Mouse (Mus musculus) heart, adult 2 months (tissue): ENCODE results near the gene Edc4. TPM values are rescaled to one million over a fixed set of nuclear protein-coding genes. Genes with fewer than 3 reads are reported as not detected.

Experiments
- DNase-seq, 2 experiments: peaks; one replicate each; pipeline ENCODE4 v3.0.0; 2021
- H3K27ac ChIP-seq: fragments of 200-600 bp; 2 replicates; pipeline ENCODE4 v1.8.1; 2022
- H3K27me3 ChIP-seq: fragments of 200-500 bp; 2 replicates; pipeline ENCODE4 v1.6.1; 2012; ENCODE audit warnings: mild to moderate bottlenecking, low read length, inconsistent platforms, mixed read lengths; ENCODE audit not compliant: control insufficient read depth, insufficient read depth
- H3K36me3 ChIP-seq: fragments of 200-500 bp; 2 replicates; pipeline ENCODE4 v1.6.1; 2012; ENCODE audit warnings: low read length, inconsistent platforms; ENCODE audit not compliant: control insufficient read depth, insufficient read depth
- H3K4me1 ChIP-seq: fragments of 200-500 bp; 2 replicates; pipeline ENCODE4 v1.6.1; 2011; ENCODE audit warnings: low read length; ENCODE audit not compliant: control insufficient read depth, insufficient read depth
- H3K4me3 ChIP-seq: fragments of 200-600 bp; 2 replicates; pipeline ENCODE4 v1.8.1; 2022
- H3K79me2 ChIP-seq: fragments of 200-500 bp; replicated peaks from 2 replicates; pipeline ENCODE4 v1.6.1; 2012; ENCODE audit warnings: mild to moderate bottlenecking, inconsistent platforms, low read length, moderate library complexity, mixed read lengths; ENCODE audit not compliant: control insufficient read depth, insufficient read depth
- H3K9ac ChIP-seq: fragments of 200-500 bp; 2 replicates; pipeline ENCODE4 v1.6.1; 2012; ENCODE audit warnings: low read depth, mild to moderate bottlenecking, control low read depth, inconsistent platforms, low read length, mixed read lengths
- CTCF ChIP-seq: fragments of 200-600 bp; IDR thresholded peaks from 2 replicates; pipeline ENCODE4 v1.8.1; 2022; ENCODE audit warnings: antibody characterized with exemption, mild to moderate bottlenecking, moderate library complexity
- EP300 ChIP-seq: fragments of 200-500 bp; IDR thresholded peaks from 2 replicates; pipeline ENCODE4 v1.6.1; 2011; ENCODE audit warnings: low read depth, low read length, control low read depth; ENCODE audit not compliant: insufficient read depth
- POLR2A ChIP-seq: fragments of 200-500 bp; IDR thresholded peaks from 2 replicates; pipeline ENCODE4 v1.6.1; 2011; ENCODE audit warnings: mild to moderate bottlenecking, low read depth, low read length, control low read depth; ENCODE audit not compliant: insufficient read depth
- WGBS: fragments of 180-500 bp; shearing (Covaris S2); methylation state at CpG from one replicate; pipeline ENCODE4 v1.1.7; 2018; 5-methylcytosine and 5-hydroxymethylcytosine counted together
- intact Hi-C: fragments of 180-260 bp; cut with DNase I; formaldehyde crosslinking; loops from one replicate; pipeline ENCODE4 v1.15.1; 2025
- polyA plus RNA-seq: library from polyadenylated mRNA; depleted of rRNA; stranded (reverse); fragments of >200 nt; gene quantifications from 2 replicates; pipeline ENCODE4 v1.2.3, GENCODE M21; 2012
- total RNA-seq, 2 experiments: library from RNA; stranded (reverse); gene quantifications; 2 replicates each; pipeline ENCODE4 v1.2.3; 2021

The Edc4 gene
- total and polyA plus RNA-seq, 3 experiments: 23.2 to 42.4 (median 25.4) TPM

GRCm38 (mm10) chr8:105900941-105901616 lies 20.4 kb downstream of the Edc4 start:
- Histone ChIP-seq H3K79me2 (peaks cover 3% of the 10 kb centered on the region; the same call in 1 of the 2 replicates), H3K36me3 (no peaks in the 10 kb centered on the region), H3K9ac (peak overlapping the region; percentile 97), H3K4me1 (peaks cover 3% of the 10 kb centered on the region; the same call in 1 of the 2 replicates), H3K27me3 (no peaks in the 10 kb centered on the region), H3K4me3 (peak overlapping the region; percentile 99), H3K27ac (peak overlapping the region; percentile 91)
- TF ChIP-seq POLR2A: no peak
- TF ChIP-seq EP300: no peak
- no peak for TF ChIP-seq CTCF
- intact Hi-C loops: loop anchor here (2.0 to 5.0 kb wide), 3 partner anchors 36 to 200 kb away; partner anchors contain the start of genes Acd, Ddx28 and Pard6a
- WGBS: 23% methylated on average over 16 of the region's 16 CpGs
- DNase-seq: no peak

DNA sequence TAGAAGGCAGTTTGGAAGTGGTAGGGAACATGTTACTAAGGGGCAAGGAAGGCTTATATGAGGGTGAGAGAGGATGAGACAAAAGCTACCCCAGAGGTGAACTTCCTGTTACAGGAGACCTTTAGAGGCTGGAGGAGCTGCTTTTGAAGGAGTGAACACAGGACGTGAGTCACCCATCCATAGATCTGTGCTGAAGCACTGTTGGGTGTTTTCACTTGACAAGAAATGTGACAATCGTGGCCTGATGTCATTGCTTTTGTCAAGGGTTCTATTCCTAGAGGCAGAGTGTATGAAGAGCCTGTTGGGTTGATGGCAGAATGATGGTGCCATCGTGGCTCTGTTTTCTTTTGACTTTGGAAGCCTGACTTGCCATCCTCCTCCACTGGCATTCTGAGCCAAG lies 38.7 kb downstream of the Edc4 start:
- Histone ChIP-seq H3K27ac (no peak overlapping the region), H3K4me3 (no peak overlapping the region), H3K27me3 (no peaks in the 10 kb centered on the region), H3K9ac (no peak overlapping the region), H3K36me3 (no peaks in the 10 kb centered on the region), H3K79me2 (peaks cover 6% of the 10 kb centered on the region; the same call in 1 of the 2 replicates), H3K4me1 (no peaks in the 10 kb centered on the region; the same call in none of the 2 replicates)
- no peak for DNase-seq
- intact Hi-C loops: no loop called here
- WGBS: 47% methylated on average over 3 of the region's 3 CpGs
- no peak for TF ChIP-seq CTCF
- no peak for TF ChIP-seq EP300
- no peak for TF ChIP-seq POLR2A

- no peaks in the 10 kb centered on the region for H3K36me3 ChIP-seq
- no peak overlapping the region for H3K9ac ChIP-seq
- TF ChIP-seq CTCF (no peak), POLR2A (no peak), EP300 (no peak)
- no peaks in the 10 kb centered on the region; the same call in 1 of the 2 replicates for H3K79me2 ChIP-seq
- H3K4me3 ChIP-seq: no peak overlapping the region
- H3K27ac ChIP-seq: no peak overlapping the region
- H3K27me3 ChIP-seq: no peaks in the 10 kb centered on the region
- no peak for DNase-seq
- no peaks in the 10 kb centered on the region; the same call in 1 of the 2 replicates for H3K4me1 ChIP-seq
- WGBS: 73% methylated on average over 3 of the region's 3 CpGs
- intact Hi-C loops: no loop called here
These were observed 44.4 kb downstream of the Edc4 start for GRCm38 (mm10) chr8:105925123-105925522.

GRCm38 (mm10) chr8:105930602-105931001 lies 49.9 kb downstream of the Edc4 start:
- Histone ChIP-seq H3K27me3 (no peaks in the 10 kb centered on the region), H3K27ac (no peak overlapping the region), H3K4me1 (no peaks in the 10 kb centered on the region), H3K79me2 (no peaks in the 10 kb centered on the region), H3K36me3 (no peaks in the 10 kb centered on the region), H3K4me3 (no peak overlapping the region), H3K9ac (no peak overlapping the region)
- 20% methylated on average over 8 of the region's 8 CpGs for WGBS
- DNase-seq: peak; percentile 79 to 92
- TF ChIP-seq CTCF: peak; percentile 99
- no peak for TF ChIP-seq POLR2A
- peak; percentile 92 for TF ChIP-seq EP300
- intact Hi-C loops: loop anchor here (1.0 to 5.0 kb wide), 3 partner anchors 78 to 216 kb away; partner anchors contain the start of gene Cenpt

DNA sequence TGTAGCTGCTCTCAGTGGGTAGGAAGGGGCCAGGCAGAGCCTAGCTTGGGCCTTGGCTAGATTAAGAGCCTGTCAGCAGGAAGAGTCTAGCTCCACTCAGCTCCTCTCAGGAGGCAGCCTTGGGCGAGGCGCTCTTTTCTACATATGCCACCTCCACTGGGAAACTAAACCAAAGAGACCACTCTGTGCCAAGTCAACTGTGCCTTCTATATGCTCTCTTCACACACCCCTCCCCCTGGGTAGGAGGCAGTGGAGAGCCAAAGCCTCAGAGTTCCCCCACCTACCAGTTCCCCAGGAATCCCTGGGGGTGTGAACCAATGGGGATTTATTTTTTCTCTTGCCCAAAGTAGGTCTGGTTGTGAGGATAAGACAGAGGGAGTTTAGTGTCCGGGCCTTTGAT lies 50.6 kb downstream of the Edc4 start:
- H3K27ac ChIP-seq: no peak overlapping the region
- no peak overlapping the region for H3K4me3 ChIP-seq
- H3K4me1 ChIP-seq: no peaks in the 10 kb centered on the region
- intact Hi-C loops: loop anchor here (5.0 kb wide), 1 partner anchor 79 kb away; the partner anchor contains the start of gene Cenpt
- TF ChIP-seq EP300 (no peak), CTCF (no peak), POLR2A (no peak)
- no peaks in the 10 kb centered on the region for H3K27me3 ChIP-seq
- no peak for DNase-seq
- no peak overlapping the region for H3K9ac ChIP-seq
- no peaks in the 10 kb centered on the region for H3K79me2 ChIP-seq
- WGBS: 96% methylated on average over 3 of the region's 3 CpGs
- no peaks in the 10 kb centered on the region for H3K36me3 ChIP-seq

DNA sequence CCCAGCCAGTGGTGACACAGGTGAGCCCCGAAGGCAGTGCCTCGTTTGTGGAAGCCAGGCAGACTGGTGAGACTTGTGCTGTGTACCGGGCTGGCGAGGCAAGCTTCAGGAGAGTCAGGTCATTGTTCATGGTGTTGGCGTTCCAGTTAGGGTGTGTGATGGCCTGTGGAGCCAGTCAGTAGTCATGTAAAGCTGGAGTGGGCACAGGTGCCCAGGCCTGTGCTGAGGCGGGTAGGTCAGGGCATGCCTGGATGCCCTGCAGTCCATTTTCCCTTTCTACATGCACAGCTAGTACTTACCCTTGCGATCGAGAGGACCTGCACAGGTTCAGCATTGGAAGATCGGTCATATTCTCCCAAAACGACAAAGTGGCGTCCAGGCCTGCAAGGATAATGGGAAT lies 51.8 kb downstream of the Edc4 start:
- Histone ChIP-seq H3K4me1 (peaks cover 3% of the 10 kb centered on the region; the same call in 1 of the 2 replicates), H3K9ac (no peak overlapping the region), H3K36me3 (no peaks in the 10 kb centered on the region), H3K27ac (no peak overlapping the region), H3K79me2 (no peaks in the 10 kb centered on the region), H3K4me3 (no peak overlapping the region), H3K27me3 (no peaks in the 10 kb centered on the region)
- no peak for DNase-seq
- intact Hi-C loops: loop anchor here (5.0 kb wide), 1 partner anchor 80 kb away; the partner anchor contains the start of gene Cenpt
- 91% methylated on average over 11 of the region's 11 CpGs for WGBS
- TF ChIP-seq EP300 (no peak), CTCF (no peak)
